19 mouse cellular contexts compared by ENCODE assay signal in the genomic region with DNA sequence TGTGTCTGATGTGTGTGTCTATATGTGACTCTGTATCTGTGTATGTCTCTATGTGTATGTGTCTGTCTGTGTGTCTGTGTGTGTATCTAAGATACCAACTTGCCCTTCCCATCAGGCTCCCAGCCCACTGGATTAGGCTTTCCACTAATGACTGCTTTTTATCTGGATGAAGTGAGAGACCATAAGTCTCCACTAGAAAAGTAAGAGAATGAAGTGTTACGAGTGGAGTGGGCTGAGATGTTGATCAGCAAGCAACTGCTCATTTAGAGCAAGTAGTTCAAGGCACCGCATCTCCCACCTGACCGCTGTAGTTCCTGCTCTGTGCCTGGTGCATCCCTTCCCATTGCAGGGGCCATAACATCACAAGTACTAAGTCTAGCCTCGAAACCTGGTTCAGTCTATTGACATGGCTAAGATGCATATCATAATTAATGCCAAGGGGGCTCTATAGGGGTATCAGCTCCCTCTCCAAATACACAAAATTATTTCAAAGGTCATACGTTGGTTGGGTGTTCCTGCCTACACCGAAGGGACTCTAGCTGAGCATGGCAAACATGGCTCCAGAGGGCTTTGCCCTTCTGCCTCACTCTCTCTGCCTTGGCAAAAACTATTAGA.
"Had no signal": no experiment of that assay in that cellular context is flagged by ENCODE, and none has a peak within 500 bp of the region (broad histone marks: within the 10 kb centered on the region; RNA-seq: fewer than 3 reads in every experiment).

No protein-coding gene starts in this region.

- H3K4me1 ChIP-seq: liver, embryonic 15.5 days; midbrain, embryonic 10.5 days; neural tube, embryonic 13.5 days; neural tube, embryonic 15.5 days had no signal

- H3K9ac ChIP-seq: liver, embryonic 15.5 days; lung, embryonic 14.5 days; midbrain, embryonic 13.5 days; neural tube, embryonic 13.5 days; neural tube, embryonic 15.5 days had no signal

- H3K27ac ChIP-seq: liver, embryonic 15.5 days; midbrain, embryonic 10.5 days; midbrain, embryonic 13.5 days; neural tube, embryonic 13.5 days; neural tube, embryonic 15.5 days had no signal

- H3K4me2 ChIP-seq: liver, embryonic 15.5 days; lung, embryonic 14.5 days; midbrain, embryonic 13.5 days; neural tube, embryonic 13.5 days; neural tube, embryonic 15.5 days had no signal

- DNase-seq: lung, adult 18-20 months; lung, embryonic 14.5 days; lung, postnatal 10 days; lung, postnatal 4 days; retina, postnatal 1 day; right cerebral cortex, adult 18-20 months; right cerebral cortex, postnatal 25 days; right cerebral cortex, postnatal 4 days; spleen, adult 18-20 months; thymus, adult 18-20 months; thymus, postnatal 14 days; thymus, postnatal 4 days had no signal

- H3K4me3 ChIP-seq: liver, embryonic 15.5 days; midbrain, embryonic 10.5 days; midbrain, embryonic 13.5 days; myocyte; neural tube, embryonic 13.5 days; neural tube, embryonic 15.5 days had no signal

- H3K36me3 ChIP-seq: liver, embryonic 15.5 days; midbrain, embryonic 10.5 days; midbrain, embryonic 13.5 days; neural tube, embryonic 13.5 days; neural tube, embryonic 15.5 days had no signal

- ATAC-seq: midbrain, embryonic 13.5 days; midbrain, embryonic 16.5 days had no signal

- H3K27me3 ChIP-seq: liver, embryonic 15.5 days; midbrain, embryonic 13.5 days; neural tube, embryonic 13.5 days; neural tube, embryonic 15.5 days had no signal

- H3K9me3 ChIP-seq: liver, embryonic 15.5 days; midbrain, embryonic 10.5 days; midbrain, embryonic 13.5 days; neural tube, embryonic 13.5 days; neural tube, embryonic 15.5 days had no signal
